Mouse (Mus musculus): ENCODE measurements at regions not wholly inside any gene's neighbourhood (a gene's known extent, or its start where the extent isn't known, plus 50 kb on each side); places are given as distances from the start of the nearest gene placed in this dataset.

DNA sequence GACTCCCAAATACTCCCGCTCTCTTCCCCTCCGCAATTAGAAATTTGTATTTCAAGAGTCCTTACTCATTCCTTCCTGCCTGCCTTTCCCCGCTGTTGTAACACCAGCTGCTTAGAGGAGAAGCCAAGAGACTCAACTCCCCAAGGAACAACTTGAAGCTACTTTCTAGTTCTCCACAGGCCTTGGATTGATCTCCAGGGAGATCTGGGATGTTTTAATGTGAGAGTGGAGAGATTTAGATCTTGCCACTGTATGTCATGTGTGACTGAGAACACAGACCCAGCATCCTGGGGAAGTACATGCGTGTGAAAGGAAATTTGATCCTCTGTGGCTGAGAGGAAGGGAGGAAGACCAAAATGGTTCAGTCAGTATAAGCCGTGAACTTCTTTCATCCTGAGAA, 335.4 kb downstream of the Ets1 start:
- TF ChIP-seq CTCF (IDR thresholded peaks at IDR 0.05; ENCODE audit: low read depth) = no peak
- no peak for TF ChIP-seq EP300 (IDR thresholded peaks at IDR 0.05; ENCODE audit: low read depth)
